Mouse (Mus musculus) ES-E14 (cell line): ENCODE data around the gene Aldh5a1.

Experiments used
- CHD2 ChIP-seq: IDR thresholded peaks from 2 replicates; pipeline ENCODE4 v1.6.1; 2014; ENCODE audit warnings: mild to moderate bottlenecking, low read depth, low read length, inconsistent platforms
- HCFC1 ChIP-seq: IDR thresholded peaks from 2 replicates; pipeline ENCODE4 v1.6.1; 2012; ENCODE audit warnings: low read length, inconsistent platforms, borderline replicate concordance; ENCODE audit not compliant: insufficient read depth
- MAFK ChIP-seq: IDR thresholded peaks from 2 replicates; pipeline ENCODE4 v1.6.1; 2014; ENCODE audit warnings: mild to moderate bottlenecking, low read depth, low read length, inconsistent platforms; ENCODE audit not compliant: insufficient read depth
- ZC3H11A ChIP-seq: IDR thresholded peaks from 2 replicates; pipeline ENCODE4 v1.6.1; 2012; ENCODE audit warnings: low read depth, mild to moderate bottlenecking, inconsistent platforms, low read length, borderline replicate concordance

DNA sequence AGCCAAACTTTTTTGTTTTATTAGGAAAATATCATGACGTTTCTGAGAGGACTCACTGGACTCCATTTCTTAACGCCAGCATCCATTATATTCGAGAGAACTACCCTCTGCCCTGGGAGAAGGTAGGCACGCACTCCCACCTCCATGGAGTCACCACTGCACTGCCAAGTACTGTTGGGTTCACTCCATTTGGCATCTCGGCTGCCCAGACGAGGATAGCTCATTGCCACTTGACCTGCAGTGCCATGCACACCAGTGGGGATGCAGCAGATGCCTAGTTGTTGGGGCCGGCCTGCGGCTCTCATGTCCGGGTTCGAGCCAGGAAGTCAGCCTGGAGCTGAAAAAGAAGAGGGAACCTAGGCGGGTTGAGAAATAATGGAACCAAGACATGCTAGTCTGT is 17.6 kb upstream of the Aldh5a1 start:
- TF ChIP-seq HCFC1: no peak
- no peak for TF ChIP-seq MAFK
- TF ChIP-seq ZC3H11A: no peak
- TF ChIP-seq CHD2: no peak
